8 mouse cellular contexts compared by ENCODE assay signal in genomic region chr5:3657085-3657484, GRCm38 (mm10). TPM values are rescaled to one million over a fixed set of nuclear protein-coding genes. Genes with fewer than 3 reads are reported as not detected.
DNase-seq lines count a peak whose midpoint lies in the region; ATAC-seq and TF ChIP-seq lines count a peak whose summit lies in the region.

TSS of gene Gatad1 (minus strand) at chr5:3657185.

- TF ChIP-seq CTCF in left cerebral cortex, adult 2 months (IDR thresholded peaks at IDR 0.05), result no peak

- 79% methylated on average over 5 of the region's 5 CpGs for WGBS in embryonic facial prominence, embryonic 10.5 days
- WGBS in heart, embryonic 13.5 days, result 65% methylated on average over 5 of the region's 5 CpGs

- no peak within 1 kb of the TSS for H3K27ac ChIP-seq in left cerebral cortex, adult 2 months
- no peak within 1 kb of the TSS for H3K27ac ChIP-seq in embryonic facial prominence, embryonic 10.5 days (replicated peaks)
- no peak within 1 kb of the TSS for H3K27ac ChIP-seq in heart, embryonic 13.5 days (replicated peaks)

- H3K36me3 ChIP-seq in embryonic facial prominence, embryonic 10.5 days (replicated peaks), result no peaks in the 10 kb centered on the region
- no peaks in the 10 kb centered on the region for H3K36me3 ChIP-seq in heart, embryonic 13.5 days
- no peaks in the 10 kb centered on the region for H3K36me3 ChIP-seq in myocyte (ENCODE audit: control insufficient read depth, insufficient read depth)

- no peaks in the 10 kb centered on the region for H3K27me3 ChIP-seq in embryonic facial prominence, embryonic 10.5 days (replicated peaks; ENCODE audit: low read depth, poor library complexity, severe bottlenecking)
- H3K27me3 ChIP-seq in heart, embryonic 13.5 days (replicated peaks), result no peaks in the 10 kb centered on the region
- no peaks in the 10 kb centered on the region for H3K27me3 ChIP-seq in myocyte (ENCODE audit: control insufficient read depth, insufficient read depth, insufficient read length)

- intact Hi-C loops in left cerebral cortex, adult 2 months (cut with DNase I), result no loop called here
- intact Hi-C loops in left cerebral cortex, postnatal 14 days (cut with DNase I), result no loop called here

- H3K9ac ChIP-seq in heart, embryonic 13.5 days, result no peak within 1 kb of the TSS

- TF ChIP-seq POLR2A in myocyte (IDR thresholded peaks at IDR 0.05; ENCODE audit: insufficient read length, low read depth), result no peak

- no peak within 1 kb of the TSS for H3K4me3 ChIP-seq in left cerebral cortex, adult 2 months
- no peak within 1 kb of the TSS for H3K4me3 ChIP-seq in embryonic facial prominence, embryonic 10.5 days
- H3K4me3 ChIP-seq in heart, embryonic 13.5 days, result no peak within 1 kb of the TSS
- no peak within 1 kb of the TSS for H3K4me3 ChIP-seq in myocyte

- no peak for DNase-seq in left cerebral cortex, adult 2 months (ENCODE audit: extremely low spot score in 1 of 2, low spot score in 2 of 2)
- no peak for DNase-seq in left cerebral cortex, adult 11 months (ENCODE audit: low spot score)
- DNase-seq in embryonic facial prominence, embryonic 10.5 days (ENCODE audit: low spot score), result no peak
- no peak for DNase-seq in left cerebral cortex, postnatal 14 days (ENCODE audit: low spot score in 2 of 2)
- no peak for DNase-seq in Muller cell, postnatal 12 days (ENCODE audit: inconsistent ontology term)
- no peak for DNase-seq in cerebellum, postnatal 36 days

- H3K4me2 ChIP-seq in heart, embryonic 13.5 days, result no peak within 1 kb of the TSS
- H3K4me2 ChIP-seq in myocyte (ENCODE audit: low read depth), result no peak within 1 kb of the TSS

- no peak for ATAC-seq in heart, embryonic 13.5 days (ENCODE audit: extremely low read depth, insufficient number of reproducible peaks, low FRiP score, low TSS enrichment)

- no peaks in the 10 kb centered on the region for H3K9me3 ChIP-seq in embryonic facial prominence, embryonic 10.5 days
- no peaks in the 10 kb centered on the region for H3K9me3 ChIP-seq in heart, embryonic 13.5 days

- no peak within 1 kb of the TSS for H3ac ChIP-seq in myocyte (ENCODE audit: control insufficient read depth, insufficient read length)

- no peaks in the 10 kb centered on the region for H3K79me2 ChIP-seq in myocyte (ENCODE audit: control insufficient read depth, insufficient read depth)

- H3K4me1 ChIP-seq in embryonic facial prominence, embryonic 10.5 days, result no peaks in the 10 kb centered on the region
- no peaks in the 10 kb centered on the region for H3K4me1 ChIP-seq in heart, embryonic 13.5 days

TF ChIP-seq in myocyte, 11 proteins besides CTCF, POLR2A, EP300 and RAD21:
- no peak for TF ChIP-seq E2F4 (IDR thresholded peaks at IDR 0.05; ENCODE audit: insufficient read depth)
- TF ChIP-seq SRF (IDR thresholded peaks at IDR 0.05; ENCODE audit: control insufficient read depth, insufficient read length, low read depth), result no peak
- no peak for TF ChIP-seq USF1 (IDR thresholded peaks at IDR 0.05; ENCODE audit: low read depth)
- no peak for TF ChIP-seq MAX (IDR thresholded peaks at IDR 0.05; ENCODE audit: low read depth)

RNA-seq across cellular contexts. Expression of gene Gatad1, which starts in this region (rescaled TPM):
- 100 to 1,000 TPM; 115 to 124 TPM for total RNA-seq in left cerebral cortex, adult 2 months (2021)
- 70.3 and 72.5 TPM in 2 replicates for polyA plus RNA-seq in embryonic facial prominence, embryonic 10.5 days (2016; fragmentation: Nextera tagmentation; extraction: Ambion mirVana)
- 55.7 and 60.8 TPM in 2 replicates for polyA plus RNA-seq in heart, embryonic 13.5 days (2015; fragmentation: Nextera tagmentation; extraction: Ambion mirVana)
- total RNA-seq in left cerebral cortex, postnatal 14 days (2021), result 100 to 1,000 TPM; 117 to 118 TPM
- 89.9 TPM for polyA plus RNA-seq in myocyte (2012; fragmentation: generic; extraction: Trizol)
